Mouse (Mus musculus) kidney, embryonic 14.5 days (tissue): ENCODE measurements at regions not wholly inside any gene's neighbourhood (a gene's known extent, or its start where the extent isn't known, plus 50 kb on each side); places are given as distances from the start of the nearest gene placed in this dataset.

ENCODE experiments used
- ATAC-seq: fragments of 200-750 bp; cut with Nextera tagmentation; 2 replicates; pipeline ENCODE4 v1.8.0; 2017; ENCODE audit warnings: moderate number of reproducible peaks, mild to moderate bottlenecking, moderate TSS enrichment, moderate library complexity; ENCODE audit not compliant: low FRiP score, low TSS enrichment
- H3K27ac ChIP-seq: fragments of 300-500 bp; sonication (generic); 2 replicates; pipeline ENCODE4 v1.5.1; 2014; ENCODE audit warnings: low read depth, mild to moderate bottlenecking, low read length, moderate library complexity, mixed read lengths
- H3K27me3 ChIP-seq: fragments of 300-500 bp; sonication (generic); 2 replicates; pipeline ENCODE4 v1.6.1; 2014; ENCODE audit warnings: mild to moderate bottlenecking, low read length; ENCODE audit not compliant: control insufficient read depth, insufficient read depth
- H3K36me3 ChIP-seq: fragments of 300-500 bp; sonication (generic); 2 replicates; pipeline ENCODE4 v1.6.1; 2014; ENCODE audit warnings: low read length, mixed read lengths; ENCODE audit not compliant: control insufficient read depth, insufficient read depth
- H3K4me1 ChIP-seq: fragments of 300-500 bp; sonication (generic); 2 replicates; pipeline ENCODE4 v1.6.1; 2014; ENCODE audit warnings: low read length, mixed read lengths; ENCODE audit not compliant: control insufficient read depth, insufficient read depth
- H3K4me2 ChIP-seq: fragments of 300-500 bp; sonication (generic); replicated peaks from 2 replicates; pipeline ENCODE4 v1.6.1; 2014; ENCODE audit warnings: low read depth, mild to moderate bottlenecking, low read length
- H3K4me3 ChIP-seq: fragments of 300-500 bp; sonication (generic); 2 replicates; pipeline ENCODE4 v1.5.1; 2014; ENCODE audit warnings: mild to moderate bottlenecking, low read length
- H3K9ac ChIP-seq: fragments of 300-500 bp; sonication (generic); 2 replicates; pipeline ENCODE4 v1.6.1; 2014; ENCODE audit warnings: low read depth, mild to moderate bottlenecking, low read length, moderate library complexity
- H3K9me3 ChIP-seq: fragments of 300-500 bp; sonication (generic); 2 replicates; pipeline ENCODE4 v1.6.1; 2016; ENCODE audit warnings: low read length; ENCODE audit not compliant: control insufficient read depth
- WGBS: fragments of 180-500 bp; shearing (Covaris S2); extraction: QIAGEN DNeasy Blood & Tissue Kit; methylation state at CpG from one replicate; pipeline ENCODE4 v1.1.7; 2014; 5-methylcytosine and 5-hydroxymethylcytosine counted together

DNA sequence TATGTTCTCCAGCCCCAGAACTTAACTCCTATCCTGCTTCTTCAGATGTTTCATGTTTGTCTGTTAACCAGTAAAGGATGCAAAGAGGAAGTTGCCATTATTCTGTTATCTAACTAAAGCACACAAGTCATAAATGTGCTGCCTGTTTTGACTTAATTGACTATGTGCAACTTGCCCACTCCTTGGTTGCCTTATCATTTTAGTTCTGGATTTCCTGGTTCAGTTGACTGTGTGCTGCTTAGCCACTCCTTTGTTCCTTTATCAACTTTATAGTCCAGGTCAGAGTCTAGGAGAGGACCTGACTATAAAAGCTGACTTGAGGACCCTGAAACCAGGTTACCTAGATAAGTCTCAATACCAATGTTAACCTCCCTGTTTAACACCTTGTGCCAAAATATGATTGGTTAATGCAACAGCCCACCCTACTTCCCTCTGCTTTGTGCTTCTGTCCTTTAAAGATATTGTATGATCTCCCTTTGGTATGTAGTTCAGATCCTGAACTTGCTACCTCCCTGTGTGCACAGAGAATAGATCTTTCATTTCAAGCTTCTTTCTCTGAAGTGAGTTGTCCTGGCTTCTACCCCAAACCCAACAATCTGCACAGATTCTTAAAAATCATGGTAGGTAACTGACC lies 721.2 kb upstream of the Lcorl start:
- H3K4me1 ChIP-seq: no peaks in the 10 kb centered on the region

GRCm38 (mm10) chr5:46573869-46574268 lies 716.5 kb upstream of the Lcorl start:
- H3K27ac ChIP-seq: no peak overlapping the region; the same call in 1 of the 2 replicates

More for the DNA sequence above, 721.2 kb upstream of the Lcorl start:
- no peak overlapping the region for H3K27ac ChIP-seq
- no peaks in the 10 kb centered on the region for H3K9me3 ChIP-seq
- no peaks in the 10 kb centered on the region for H3K27me3 ChIP-seq
- H3K4me2 ChIP-seq: no peak overlapping the region
- no peak for ATAC-seq
- H3K4me3 ChIP-seq: no peak overlapping the region
- H3K36me3 ChIP-seq: no peaks in the 10 kb centered on the region
- no peak overlapping the region for H3K9ac ChIP-seq

DNA sequence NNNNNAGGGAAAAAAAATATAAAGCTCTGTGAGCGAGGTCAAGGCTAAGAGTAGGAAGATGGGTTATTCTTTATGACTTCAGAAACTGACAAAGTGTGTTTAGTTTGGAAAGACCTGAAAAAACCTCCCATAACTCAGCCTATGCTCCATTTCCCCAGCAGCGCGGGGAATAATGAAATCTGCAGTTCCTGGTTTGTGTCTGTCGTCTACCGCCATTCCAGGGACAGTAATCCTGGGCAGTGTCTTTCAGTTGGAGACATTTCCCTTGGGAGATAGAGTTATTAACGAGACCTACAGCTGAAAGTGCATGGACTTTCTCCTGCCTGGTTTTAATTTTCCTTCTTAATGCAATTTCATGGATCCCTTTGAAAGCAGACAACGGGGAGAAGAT lies 715.9 kb upstream of the Lcorl start:
- no peak overlapping the region for H3K9ac ChIP-seq
- H3K27ac ChIP-seq: no peak overlapping the region
- no peaks in the 10 kb centered on the region for H3K9me3 ChIP-seq
- H3K36me3 ChIP-seq: no peaks in the 10 kb centered on the region
- ATAC-seq: peak; percentile 60; the same call in 1 of the 2 replicates
- no peaks in the 10 kb centered on the region for H3K27me3 ChIP-seq
- H3K4me1 ChIP-seq: no peaks in the 10 kb centered on the region
- WGBS: 60% methylated on average over 7 of the region's 7 CpGs
- H3K4me3 ChIP-seq: no peak overlapping the region
- H3K4me2 ChIP-seq: no peak overlapping the region

More at GRCm38 (mm10) chr5:46573869-46574268, 716.5 kb upstream of the Lcorl start:
- whole genome bisulfite sequencing: 62% methylated on average over 1 of the region's 1 CpGs
- no peak for ATAC-seq
- H3K9me3 ChIP-seq: no peaks in the 10 kb centered on the region
- no peak overlapping the region for H3K9ac ChIP-seq
- H3K4me3 ChIP-seq: no peak overlapping the region
- no peak overlapping the region for H3K4me2 ChIP-seq
- no peaks in the 10 kb centered on the region for H3K27me3 ChIP-seq
- H3K36me3 ChIP-seq: no peaks in the 10 kb centered on the region
- no peaks in the 10 kb centered on the region for H3K4me1 ChIP-seq

DNA sequence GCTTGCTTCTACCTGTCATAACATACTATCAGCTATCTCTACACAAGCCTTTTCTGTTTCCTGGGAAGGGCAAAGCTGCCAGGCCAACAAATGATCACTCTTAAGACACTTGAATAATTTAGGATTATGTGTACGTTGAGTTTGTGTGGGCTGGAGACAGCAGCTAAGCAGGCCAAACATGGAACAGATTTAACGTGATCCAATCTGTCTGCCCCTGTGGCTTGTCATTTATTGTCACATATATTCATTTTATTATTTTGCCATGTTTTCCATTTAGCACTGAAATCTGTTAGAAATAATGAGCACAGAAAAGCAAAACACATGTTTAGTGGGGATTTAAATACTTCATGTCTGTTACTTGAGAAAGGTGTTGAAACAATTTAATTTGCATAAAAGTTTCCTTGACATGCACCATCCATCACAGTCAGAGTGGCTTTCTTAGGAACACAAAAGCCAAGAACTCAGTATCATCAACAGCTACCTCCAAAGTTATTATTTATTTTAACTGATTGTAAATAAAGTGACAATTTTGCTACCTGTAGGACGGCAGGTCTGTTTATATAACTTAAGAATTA lies 699.4 kb upstream of the Lcorl start:
- H3K36me3 ChIP-seq: no peaks in the 10 kb centered on the region
- 69% methylated on average over 3 of the region's 3 CpGs for WGBS
- H3K27ac ChIP-seq: no peak overlapping the region
- H3K9ac ChIP-seq: no peak overlapping the region
- H3K27me3 ChIP-seq: no peaks in the 10 kb centered on the region
- H3K4me2 ChIP-seq: no peak overlapping the region
- ATAC-seq: no peak
- H3K4me3 ChIP-seq: no peak overlapping the region
- no peaks in the 10 kb centered on the region for H3K4me1 ChIP-seq
- no peaks in the 10 kb centered on the region for H3K9me3 ChIP-seq

- no peaks in the 10 kb centered on the region for H3K36me3 ChIP-seq
- WGBS: 76% methylated on average over 9 of the region's 9 CpGs
Observed at GRCm38 (mm10) chr5:46541333-46542324, 684.2 kb upstream of the Lcorl start.

More at GRCm38 (mm10) chr5:46541333-46542324, 684.2 kb upstream of the Lcorl start:
- Histone ChIP-seq H3K9ac (no peak overlapping the region), H3K4me3 (no peak overlapping the region), H3K4me2 (no peak overlapping the region), H3K27ac (no peak overlapping the region), H3K27me3 (no peaks in the 10 kb centered on the region), H3K4me1 (no peaks in the 10 kb centered on the region), H3K9me3 (no peaks in the 10 kb centered on the region)
- no peak for ATAC-seq
